Mouse (Mus musculus) heart, embryonic 15.5 days (tissue): ENCODE results near the gene E130309D02Rik. TPM values are rescaled to one million over a fixed set of nuclear protein-coding genes. Genes with fewer than 3 reads are reported as not detected.

Experiments used
- ATAC-seq: fragments of 200-750 bp; cut with Nextera tagmentation; replicated peaks from 2 replicates; pipeline ENCODE4 v1.8.0; 2017; ENCODE audit warnings: low read depth, moderate TSS enrichment; ENCODE audit not compliant: insufficient number of reproducible peaks, insufficient read depth, low FRiP score
- H3K27ac ChIP-seq: fragments of 300-500 bp; sonication (generic); 2 replicates; pipeline ENCODE4 v1.5.1; 2015; ENCODE audit warnings: mild to moderate bottlenecking, inconsistent platforms
- H3K27me3 ChIP-seq: fragments of 300-500 bp; sonication (generic); 2 replicates; pipeline ENCODE4 v1.6.1; 2015; ENCODE audit warnings: inconsistent platforms
- H3K36me3 ChIP-seq: fragments of 300-500 bp; sonication (generic); 2 replicates; pipeline ENCODE4 v1.6.1; 2015; ENCODE audit warnings: mild to moderate bottlenecking, inconsistent platforms
- H3K4me1 ChIP-seq: fragments of 300-500 bp; sonication (generic); replicated peaks from 2 replicates; pipeline ENCODE4 v1.6.1; 2015; ENCODE audit warnings: inconsistent platforms
- H3K4me2 ChIP-seq: fragments of 300-500 bp; sonication (generic); 2 replicates; pipeline ENCODE4 v1.6.1; 2015; ENCODE audit warnings: inconsistent platforms, mild to moderate bottlenecking, moderate library complexity
- H3K4me3 ChIP-seq: fragments of 300-500 bp; sonication (generic); 2 replicates; pipeline ENCODE4 v1.5.1; 2015; ENCODE audit warnings: mild to moderate bottlenecking, inconsistent platforms
- H3K9ac ChIP-seq: fragments of 300-500 bp; sonication (generic); 2 replicates; pipeline ENCODE4 v1.6.1; 2015; ENCODE audit warnings: mild to moderate bottlenecking, inconsistent platforms
- H3K9me3 ChIP-seq: fragments of 300-500 bp; sonication (generic); replicated peaks from 2 replicates; pipeline ENCODE4 v1.6.1; 2016; ENCODE audit warnings: inconsistent platforms
- WGBS: fragments of 180-500 bp; shearing (Covaris S2); methylation state at CpG from one replicate; pipeline ENCODE4 v1.1.7; 2015; ENCODE audit warnings: mixed read lengths; 5-methylcytosine and 5-hydroxymethylcytosine counted together
- polyA plus RNA-seq: library from polyadenylated mRNA; unstranded; fragments of >200 nt; fragmentation: Nextera tagmentation; extraction: Ambion mirVana; gene quantifications from 2 replicates; pipeline ENCODE4 v1.2.1, GENCODE M21; 2015

The E130309D02Rik gene
- polyA plus RNA-seq, 1 experiment from 2014 or later = 18.7 TPM

DNA sequence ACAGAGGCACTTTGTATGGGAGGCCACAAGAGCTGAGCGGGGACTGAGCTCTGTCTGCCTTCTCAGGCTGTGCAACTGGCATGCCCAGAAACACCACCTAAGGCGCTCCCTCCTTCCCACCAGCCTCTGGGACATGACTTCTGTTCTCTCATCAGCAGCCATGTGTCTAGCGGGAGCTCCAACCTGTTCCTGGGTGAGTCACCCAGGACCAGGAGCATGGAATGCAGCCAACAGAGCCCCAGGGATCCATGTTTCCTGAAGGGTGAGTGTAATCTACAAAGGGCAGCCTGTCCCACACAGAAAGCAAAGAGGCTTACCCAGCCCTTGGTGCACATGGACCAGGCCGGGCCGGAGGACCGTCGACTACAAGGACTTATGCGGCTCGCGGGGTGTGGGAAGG lies 50.5 kb downstream of the E130309D02Rik start:
- H3K36me3 ChIP-seq = peaks cover 26% of the 10 kb centered on the region
- H3K27me3 ChIP-seq = peaks cover 1% of the 10 kb centered on the region; the same call in 1 of the 2 replicates
- H3K4me1 ChIP-seq = peaks cover 9% of the 10 kb centered on the region
- no peak for ATAC-seq
- 83% methylated on average over 10 of the region's 10 CpGs for WGBS
- H3K27ac ChIP-seq = no peak overlapping the region
- no peak overlapping the region for H3K4me3 ChIP-seq
- no peaks in the 10 kb centered on the region for H3K9me3 ChIP-seq
- H3K9ac ChIP-seq = no peak overlapping the region
- H3K4me2 ChIP-seq = no peak overlapping the region

DNA sequence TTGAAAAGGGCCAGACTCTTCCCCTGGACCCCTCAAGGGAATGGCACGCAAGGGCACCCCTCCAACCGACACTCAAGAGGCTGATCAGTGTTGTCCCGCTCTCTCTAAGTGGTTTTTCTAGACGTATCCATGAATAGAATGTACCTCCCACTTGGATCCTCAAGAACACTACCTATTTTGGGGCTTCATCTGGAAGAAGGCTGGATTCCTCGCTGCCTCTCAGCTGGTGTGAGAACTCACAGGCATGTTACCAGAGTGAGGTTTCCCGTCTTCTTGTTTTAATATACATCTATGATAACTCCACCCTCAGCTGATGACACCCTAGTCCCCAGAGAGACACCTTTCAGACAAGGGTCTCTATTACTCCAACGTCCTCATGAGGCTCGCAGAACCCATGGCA lies 53.5 kb downstream of the E130309D02Rik start:
- no peak overlapping the region for H3K27ac ChIP-seq
- no peaks in the 10 kb centered on the region for H3K4me1 ChIP-seq
- ATAC-seq = no peak
- peaks cover 26% of the 10 kb centered on the region for H3K36me3 ChIP-seq
- H3K4me3 ChIP-seq = no peak overlapping the region
- WGBS = 84% methylated on average over 8 of the region's 8 CpGs
- H3K9me3 ChIP-seq = no peaks in the 10 kb centered on the region
- no peak overlapping the region for H3K9ac ChIP-seq
- no peak overlapping the region for H3K4me2 ChIP-seq
- H3K27me3 ChIP-seq = peaks cover 27% of the 10 kb centered on the region

DNA sequence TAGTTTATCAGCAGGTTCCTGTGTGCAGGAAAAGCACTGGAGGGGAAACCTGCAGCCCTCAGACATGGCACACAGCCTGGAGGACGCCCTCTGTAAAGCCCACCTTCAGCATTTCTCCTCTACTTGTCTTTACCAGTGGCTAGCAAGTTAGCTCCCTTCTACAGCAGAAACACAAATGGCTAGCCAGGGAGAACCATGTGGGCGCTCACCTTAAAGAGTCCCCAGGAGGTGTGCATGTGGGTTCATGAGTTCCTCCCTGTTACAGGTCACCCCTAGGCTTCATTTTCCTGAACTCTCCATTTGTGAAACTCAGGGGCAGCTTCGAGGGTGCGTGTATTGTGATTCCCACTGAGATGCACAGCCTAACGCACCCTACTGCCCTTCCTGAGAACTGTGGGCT lies 59.4 kb downstream of the E130309D02Rik start:
- 91% methylated on average over 5 of the region's 5 CpGs for WGBS
- H3K9me3 ChIP-seq = no peaks in the 10 kb centered on the region
- no peak overlapping the region for H3K4me2 ChIP-seq
- ATAC-seq = no peak
- H3K4me3 ChIP-seq = no peak overlapping the region
- peaks cover 85% of the 10 kb centered on the region for H3K27me3 ChIP-seq
- H3K9ac ChIP-seq = no peak overlapping the region
- H3K36me3 ChIP-seq = peaks cover 11% of the 10 kb centered on the region
- no peak overlapping the region for H3K27ac ChIP-seq
- H3K4me1 ChIP-seq = peaks cover 25% of the 10 kb centered on the region

DNA sequence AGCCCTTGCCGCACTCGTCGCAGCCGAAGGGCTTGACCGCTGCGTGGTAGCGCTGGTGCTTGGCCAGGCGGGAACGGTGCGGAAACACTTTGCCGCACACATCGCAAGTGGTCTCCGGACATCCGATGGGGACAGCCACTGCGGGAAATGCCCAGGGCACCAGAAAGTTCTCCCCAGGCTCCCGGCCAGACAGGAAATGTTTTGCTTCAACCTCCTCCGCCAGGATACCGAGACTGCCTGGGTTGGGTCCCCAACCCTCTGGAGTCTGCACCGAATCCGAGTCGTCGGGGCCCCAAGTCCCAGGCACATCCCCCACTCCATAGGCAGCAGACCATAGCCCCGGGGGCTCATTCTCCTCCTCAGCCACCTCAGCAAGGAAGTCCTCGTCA lies 60.0 kb downstream of the E130309D02Rik start:
- Histone ChIP-seq H3K27ac (no peak overlapping the region), H3K9ac (no peak overlapping the region), H3K27me3 (peaks cover 89% of the 10 kb centered on the region), H3K4me1 (peaks cover 25% of the 10 kb centered on the region), H3K4me3 (peak overlapping the region; percentile 47; the same call in 1 of the 2 replicates), H3K9me3 (no peaks in the 10 kb centered on the region), H3K4me2 (no peak overlapping the region), H3K36me3 (peaks cover 11% of the 10 kb centered on the region)
- WGBS = 37% methylated on average over 24 of the region's 24 CpGs
- no peak for ATAC-seq

DNA sequence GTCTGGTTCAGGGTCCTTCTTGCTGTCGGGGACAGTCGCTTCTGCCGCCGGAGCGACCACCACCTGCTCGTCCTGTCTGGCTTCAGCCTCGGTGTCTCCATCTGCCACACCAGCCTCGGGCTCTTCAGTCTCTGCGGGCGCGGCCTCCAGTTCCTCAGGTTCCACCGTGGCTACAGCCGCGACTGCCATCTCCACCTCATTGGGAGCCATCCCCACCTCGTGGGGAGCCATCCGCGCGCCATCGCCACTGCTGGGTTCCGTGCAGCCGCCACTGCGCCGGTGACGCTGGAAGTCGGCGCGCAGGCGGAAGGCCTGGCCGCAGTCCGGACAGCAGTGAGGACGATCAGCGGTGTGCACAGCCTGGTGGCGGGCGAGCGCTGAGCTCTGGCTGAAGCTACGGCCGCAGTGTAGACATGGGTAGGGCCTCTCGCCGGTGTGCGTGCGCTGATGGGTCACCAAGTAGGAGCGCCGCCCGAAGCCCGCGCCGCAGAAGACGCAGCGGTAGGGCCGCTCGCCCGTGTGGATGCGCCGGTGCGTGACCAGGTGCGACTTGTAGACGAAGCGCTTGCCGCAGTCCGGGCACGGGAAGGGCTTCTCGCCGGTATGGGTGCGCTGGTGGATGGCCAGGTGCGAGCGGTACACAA lies 60.6 kb downstream of the E130309D02Rik start:
- Histone ChIP-seq H3K36me3 (peaks cover 11% of the 10 kb centered on the region; the same call in 1 of the 2 replicates), H3K9me3 (no peaks in the 10 kb centered on the region), H3K27me3 (peaks cover 87% of the 10 kb centered on the region), H3K9ac (no peak overlapping the region), H3K4me1 (peaks cover 25% of the 10 kb centered on the region), H3K27ac (no peak overlapping the region), H3K4me3 (peak overlapping the region; percentile 47), H3K4me2 (peak overlapping the region; percentile 79)
- ATAC-seq = 0 out of 2 replicates have a peak, but pooled peaks have one; percentile 10
- WGBS = 19% methylated on average over 66 of the region's 66 CpGs

DNA sequence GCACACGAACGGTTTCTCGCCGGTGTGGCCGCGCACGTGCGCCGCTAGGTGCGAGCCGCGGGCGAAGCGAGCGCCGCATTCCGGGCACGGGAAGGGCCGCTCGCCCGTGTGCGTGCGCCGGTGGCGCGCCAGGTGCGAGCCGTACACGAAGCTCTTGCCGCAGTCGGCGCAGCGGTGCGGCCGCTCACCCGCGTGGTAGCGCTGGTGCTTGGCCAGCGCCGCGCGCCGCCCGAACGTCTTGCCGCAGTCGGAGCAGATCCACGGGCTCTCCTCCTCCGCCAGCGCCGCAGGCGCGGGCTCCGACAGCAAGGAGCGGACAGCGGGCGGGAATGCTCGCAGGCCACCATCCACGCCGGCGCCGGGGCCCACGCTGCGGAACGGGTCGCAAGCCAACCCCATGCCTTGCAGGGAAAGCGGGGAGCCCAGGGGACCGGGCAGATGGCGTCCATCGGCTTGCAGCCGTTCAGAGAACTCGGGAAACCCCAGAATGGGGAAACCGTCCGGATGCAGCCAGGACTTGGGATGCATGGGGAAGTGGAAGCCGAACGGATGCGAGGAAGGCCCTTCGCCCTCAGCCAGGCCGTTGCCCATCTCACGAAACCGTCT lies 61.2 kb downstream of the E130309D02Rik start:
- WGBS = 8% methylated on average over 74 of the region's 81 CpGs
- H3K36me3 ChIP-seq = peaks cover 11% of the 10 kb centered on the region; the same call in 1 of the 2 replicates
- no peak for ATAC-seq
- peak overlapping the region; percentile 47 for H3K4me3 ChIP-seq
- no peaks in the 10 kb centered on the region for H3K9me3 ChIP-seq
- H3K27me3 ChIP-seq = peaks cover 86% of the 10 kb centered on the region
- no peak overlapping the region for H3K27ac ChIP-seq
- peak overlapping the region; percentile 15; the same call in 1 of the 2 replicates for H3K9ac ChIP-seq
- H3K4me1 ChIP-seq = peaks cover 25% of the 10 kb centered on the region
- H3K4me2 ChIP-seq = peak overlapping the region; percentile 79

DNA sequence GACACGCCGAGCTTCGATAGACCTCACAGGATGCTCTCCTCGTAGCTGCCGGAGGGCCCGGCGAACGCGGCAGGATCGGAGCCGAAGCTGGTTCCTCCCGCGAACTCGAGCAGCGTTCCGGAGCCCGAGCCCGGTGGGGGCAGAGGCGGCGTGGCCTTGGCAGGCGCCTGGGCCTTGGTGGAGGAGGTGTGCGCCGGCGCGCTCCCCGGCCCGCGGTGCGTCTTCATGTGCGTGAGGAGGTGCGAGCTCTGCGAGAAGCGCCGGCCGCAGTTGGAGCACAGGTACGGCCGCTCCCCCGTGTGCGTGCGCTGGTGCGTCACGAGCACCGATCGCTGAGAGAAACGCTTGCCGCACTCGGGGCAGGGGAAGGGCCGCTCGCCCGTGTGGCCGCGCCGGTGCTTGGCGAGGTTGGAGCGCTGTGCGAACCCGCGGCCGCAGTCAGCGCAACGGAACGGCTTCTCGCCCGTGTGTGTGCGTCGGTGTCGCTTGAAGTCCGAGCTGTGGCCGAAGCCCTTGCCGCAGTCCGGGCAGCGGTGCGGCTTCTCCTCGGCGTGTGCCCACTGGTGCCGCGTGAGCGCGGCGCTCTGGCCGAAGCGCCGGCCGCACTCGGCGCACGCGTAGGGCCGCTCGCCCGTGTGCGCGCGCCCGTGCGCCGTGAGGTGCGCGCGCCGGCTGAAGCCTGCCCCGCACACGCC lies 61.8 kb downstream of the E130309D02Rik start:
- H3K4me1 ChIP-seq = peaks cover 25% of the 10 kb centered on the region
- H3K4me2 ChIP-seq = peak overlapping the region; percentile 79
- no peaks in the 10 kb centered on the region for H3K9me3 ChIP-seq
- H3K27me3 ChIP-seq = peaks cover 79% of the 10 kb centered on the region
- 7% methylated on average over 103 of the region's 103 CpGs for WGBS
- H3K4me3 ChIP-seq = peak overlapping the region; percentile 47
- H3K27ac ChIP-seq = no peak overlapping the region
- H3K36me3 ChIP-seq = peaks cover 11% of the 10 kb centered on the region; the same call in 1 of the 2 replicates
- no peak for ATAC-seq
- H3K9ac ChIP-seq = peak overlapping the region; percentile 15; the same call in 1 of the 2 replicates

DNA sequence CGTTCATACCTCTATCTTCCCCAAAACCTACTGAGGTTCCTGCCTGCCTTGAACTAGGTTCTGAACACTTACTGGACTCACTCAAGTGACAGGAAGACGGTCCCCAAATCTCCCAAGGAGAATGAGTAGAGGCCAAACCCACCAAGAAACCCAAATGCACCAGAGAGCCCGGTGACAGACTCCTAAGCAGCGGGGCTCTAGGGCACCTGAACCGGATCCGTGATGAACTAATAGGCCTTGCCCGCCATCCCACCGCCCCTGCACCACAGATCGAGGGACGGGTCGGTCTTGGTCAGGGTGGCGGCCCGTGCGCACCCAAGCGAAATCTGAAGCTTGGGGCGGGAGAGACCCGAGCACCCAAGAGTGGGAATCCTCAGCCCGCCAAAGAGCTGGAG lies 62.4 kb downstream of the E130309D02Rik start:
- H3K27me3 ChIP-seq = peaks cover 74% of the 10 kb centered on the region
- H3K4me1 ChIP-seq = peaks cover 25% of the 10 kb centered on the region
- H3K36me3 ChIP-seq = peaks cover 14% of the 10 kb centered on the region; the same call in 1 of the 2 replicates
- 32% methylated on average over 18 of the region's 18 CpGs for WGBS
- H3K9me3 ChIP-seq = no peaks in the 10 kb centered on the region
- no peak overlapping the region for H3K27ac ChIP-seq
- H3K9ac ChIP-seq = no peak overlapping the region
- H3K4me3 ChIP-seq = peak overlapping the region; percentile 47
- no peak for ATAC-seq
- H3K4me2 ChIP-seq = peak overlapping the region; percentile 79; the same call in 1 of the 2 replicates

DNA sequence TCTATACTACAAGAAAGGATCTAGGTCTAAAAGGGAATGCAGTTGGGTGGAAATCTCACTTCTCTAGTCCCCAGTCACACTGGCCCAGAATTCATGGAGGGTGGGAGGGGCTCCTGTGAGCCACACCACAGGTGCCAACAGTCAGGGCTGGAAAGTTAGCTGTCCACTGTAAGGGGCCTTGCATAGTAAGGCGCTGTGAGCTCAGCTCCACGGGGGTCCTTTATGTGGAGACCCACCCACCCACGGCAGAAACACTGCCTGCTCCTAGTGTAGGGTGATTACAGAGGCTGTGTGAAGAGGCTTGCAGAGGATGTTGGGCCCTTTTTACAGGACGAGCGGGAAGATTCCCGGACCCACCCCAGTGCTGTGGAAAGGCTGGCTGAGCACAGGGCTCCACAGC lies 63.1 kb downstream of the E130309D02Rik start:
- Histone ChIP-seq H3K27ac (no peak overlapping the region), H3K27me3 (peaks cover 67% of the 10 kb centered on the region), H3K4me3 (no peak overlapping the region), H3K4me2 (no peak overlapping the region), H3K9me3 (no peaks in the 10 kb centered on the region), H3K36me3 (peaks cover 20% of the 10 kb centered on the region), H3K4me1 (peaks cover 25% of the 10 kb centered on the region), H3K9ac (no peak overlapping the region)
- WGBS = 60% methylated on average over 6 of the region's 6 CpGs
- ATAC-seq = no peak
